Mouse (Mus musculus) mouse trophoblast stem cell (cell line): ENCODE measurements around the gene 2810004N23Rik.

Source experiments
- in situ Hi-C, 2 experiments: fragments of 300-500 bp; cut with MseI, MboI; formaldehyde crosslinking; loops; 2 replicates in 1 of 2; 3 replicates in 1 of 2; pipeline ENCODE4 v1.15.1; 2025

2810004N23Rik gene

GRCm38 (mm10) chr8:124862321-124863162 is at the start of gene 2810004N23Rik, which contains the start of gene Gnpat:
2810004N23Rik (minus strand) TSS chr8:124863120.
Gnpat (plus strand) TSS chr8:124863033.
- in situ Hi-C loops, result no loop called here

DNA sequence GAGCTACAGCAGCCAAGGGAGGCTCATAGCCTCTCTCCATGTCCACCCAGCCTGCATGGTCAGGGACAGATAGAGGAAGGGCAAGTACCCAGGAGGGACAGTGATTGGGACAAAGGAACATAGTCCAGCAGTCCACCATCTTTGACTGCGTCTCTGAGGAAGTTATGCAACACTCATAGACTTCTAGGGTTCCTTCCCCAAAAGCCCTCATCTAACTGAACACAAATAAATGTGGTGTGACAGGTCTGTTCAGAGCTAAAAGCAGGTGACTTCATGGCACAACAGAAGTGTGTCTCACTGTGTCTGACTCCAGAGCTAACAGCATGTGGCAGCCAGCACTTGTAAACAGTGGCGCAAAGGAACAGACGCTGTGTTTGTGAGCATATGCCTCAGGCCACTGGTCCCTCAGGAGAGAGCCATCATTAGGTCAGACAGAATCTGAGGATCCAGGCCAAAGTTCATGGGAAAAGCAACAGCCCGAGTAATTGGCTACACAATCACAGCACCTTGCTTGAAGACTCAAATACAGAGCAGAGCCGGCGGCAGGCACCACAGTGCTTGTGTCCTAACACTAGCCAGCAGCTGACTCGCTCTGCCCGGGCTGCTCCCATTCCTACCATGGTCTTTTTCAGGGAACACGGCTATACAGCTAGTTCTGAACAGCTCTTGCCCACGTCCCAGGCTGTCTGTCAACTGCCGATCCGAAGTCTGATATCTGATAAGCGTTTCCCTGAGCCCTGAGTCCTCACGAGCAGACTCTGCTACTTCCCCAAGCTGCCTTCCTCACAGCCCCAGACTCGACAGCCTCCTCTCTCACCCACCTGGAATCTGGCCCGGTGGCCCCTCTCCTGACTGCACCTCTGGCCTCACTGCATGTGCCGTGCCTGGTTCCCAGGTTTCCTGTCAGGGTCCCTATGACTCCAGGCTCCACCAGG is 49.3 kb upstream of the 2810004N23Rik start:
- in situ Hi-C loops, result no loop called here

DNA sequence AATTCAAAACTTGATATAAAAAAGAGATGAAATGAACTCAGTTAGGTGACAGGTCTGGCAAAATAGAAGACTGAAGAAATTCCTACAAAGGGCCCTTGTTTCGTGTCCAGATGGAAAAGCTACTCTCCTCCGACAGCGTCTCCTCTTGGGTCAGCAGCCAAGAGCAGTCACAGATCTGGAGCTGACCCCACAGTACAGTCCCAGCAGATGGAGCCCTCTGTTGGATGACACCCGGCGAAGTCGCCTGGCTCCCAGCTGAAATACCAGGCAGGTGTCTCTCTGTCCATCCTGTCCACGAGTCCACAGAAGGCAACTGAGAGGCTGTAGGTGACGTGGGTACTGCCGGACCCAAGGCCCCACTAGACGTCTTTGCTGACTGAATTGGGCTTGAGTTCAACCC is 47.4 kb upstream of the 2810004N23Rik start:
- in situ Hi-C loops, result no loop called here

DNA sequence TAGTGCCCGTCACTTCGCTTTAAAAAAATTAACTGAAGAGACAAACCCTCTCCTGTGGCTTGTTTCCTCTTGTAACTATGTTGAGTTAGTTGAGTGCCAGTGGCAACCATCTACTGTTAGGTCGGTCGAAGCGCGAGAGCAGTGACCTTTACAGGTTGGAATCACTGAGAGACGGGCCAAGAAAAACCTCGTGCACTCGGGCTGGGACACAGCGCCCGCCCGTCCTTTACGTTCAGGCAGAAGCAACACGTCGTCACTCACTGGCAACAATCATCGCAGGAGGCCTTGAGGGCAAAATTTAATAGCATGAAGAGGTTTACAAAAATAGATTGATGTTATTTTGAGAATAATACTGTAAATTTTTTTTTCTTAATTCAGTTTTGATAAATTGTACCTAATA is 47.0 kb upstream of the 2810004N23Rik start:
- in situ Hi-C loops, result no loop called here

GRCm38 (mm10) chr8:124905482-124905881 is 42.6 kb upstream of the 2810004N23Rik start:
- in situ Hi-C loops, result no loop called here

DNA sequence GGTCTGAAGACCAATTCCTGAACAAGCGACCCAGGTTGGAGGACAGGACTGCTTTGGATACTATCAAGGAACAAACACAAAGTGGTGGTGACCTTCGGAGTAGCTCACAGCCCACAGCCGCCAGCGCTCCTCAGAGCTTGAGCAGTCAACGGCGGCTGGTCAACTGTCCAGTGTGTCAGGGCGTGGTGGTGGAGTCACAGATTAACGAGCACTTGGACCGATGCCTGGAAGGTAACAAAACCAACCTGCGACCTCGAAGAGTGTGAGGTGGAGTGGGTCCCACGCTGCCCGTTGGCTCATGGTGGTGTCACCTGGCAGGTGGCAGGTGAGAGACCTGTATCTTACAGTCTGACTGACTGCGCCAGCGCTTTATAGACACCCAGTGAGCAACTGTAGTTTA is 40.3 kb upstream of the 2810004N23Rik start:
- in situ Hi-C loops, result no loop called here

DNA sequence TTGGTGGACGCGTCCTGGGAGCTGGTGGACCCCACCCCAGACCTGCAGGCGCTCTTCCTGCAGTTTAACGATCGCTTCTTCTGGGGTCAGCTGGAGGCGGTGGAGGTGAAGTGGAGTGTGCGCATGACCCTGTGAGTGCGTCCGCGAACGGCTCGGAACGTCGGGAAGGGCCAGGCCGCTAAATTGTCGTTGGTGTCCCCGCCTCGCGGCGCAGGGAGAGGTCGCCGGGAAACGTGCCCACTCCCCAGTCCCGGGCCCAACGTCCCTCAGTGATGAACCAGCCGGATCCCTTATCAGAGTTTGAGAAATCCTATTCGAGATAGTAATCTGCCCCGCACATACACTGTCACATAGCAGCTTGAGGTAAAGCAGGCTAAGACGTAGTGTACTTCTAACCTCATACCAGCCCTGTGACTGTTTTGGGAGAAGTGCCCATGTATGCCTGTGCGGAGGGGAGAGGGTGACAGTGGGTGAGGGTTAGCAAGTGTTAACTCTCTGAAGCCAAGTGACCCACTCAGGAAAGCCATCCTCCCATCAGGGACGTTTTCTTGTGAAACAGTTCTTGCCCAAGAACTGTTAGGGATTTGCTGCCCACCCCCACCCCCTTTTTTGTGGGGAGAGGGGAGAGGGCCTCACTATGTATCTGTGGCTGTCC is 35.5 kb upstream of the 2810004N23Rik start:
- in situ Hi-C loops, result loop anchor here in 1 of 2 experiments (10.0 kb wide), 1 partner anchor 136 kb away; no protein-coding TSS in a partner anchor

DNA sequence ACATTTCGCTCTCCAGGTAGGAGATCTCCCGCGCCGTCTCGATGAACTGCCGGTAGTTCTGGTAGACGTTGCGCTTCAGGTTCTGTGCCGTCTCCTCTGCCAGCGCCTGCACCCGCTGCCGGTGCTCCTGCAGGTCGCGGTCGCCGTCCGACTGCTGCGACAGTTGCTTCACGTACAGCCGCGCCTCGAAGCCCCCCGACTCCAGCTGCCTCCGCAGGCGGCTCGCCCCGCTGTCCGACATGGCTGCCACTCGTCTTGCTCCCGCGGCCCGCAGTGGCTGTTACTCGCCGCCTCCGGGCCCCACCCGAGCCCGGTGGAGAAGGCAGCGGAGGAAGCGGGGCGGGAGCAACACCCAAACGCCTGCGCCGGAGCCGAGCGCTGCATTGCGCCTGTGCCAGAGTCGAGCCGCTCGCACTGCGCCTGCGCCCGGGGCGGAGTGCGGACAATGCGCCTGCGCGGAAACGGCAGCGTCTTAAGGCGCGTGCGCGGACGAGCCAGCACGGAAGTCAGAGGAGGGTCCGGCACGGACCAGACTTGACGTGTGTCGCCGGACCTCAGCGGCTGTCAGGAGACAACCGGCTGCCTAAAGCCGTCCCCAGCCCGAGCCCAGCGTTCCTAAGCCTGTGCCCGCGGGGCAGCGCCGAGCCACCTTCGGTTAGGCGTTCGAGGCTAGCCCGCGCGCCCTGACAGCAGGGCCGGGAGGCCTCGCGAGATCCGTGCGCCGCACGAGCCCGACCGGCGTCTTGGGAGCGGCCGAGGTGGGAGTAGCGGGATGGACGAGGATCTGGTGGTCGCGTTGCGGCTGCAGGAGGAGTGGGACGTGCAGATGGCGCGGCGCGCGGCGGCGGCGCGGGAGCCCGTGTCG is 34.7 kb upstream of the 2810004N23Rik start, which contains the start of the genes Exoc8 and Sprtn:
Exoc8 (minus strand) TSS at position 320 of the 865 bp plus-strand sequence.
Sprtn (plus strand) TSS at position 501 of the 865 bp plus-strand sequence.
- in situ Hi-C loops, result loop anchor here in 1 of 2 experiments (10.0 kb wide), 1 partner anchor 137 kb away; no protein-coding TSS in a partner anchor

GRCm38 (mm10) chr8:124896632-124897385 is 33.9 kb upstream of the 2810004N23Rik start:
- in situ Hi-C loops, result loop anchor here in 1 of 2 experiments (10.0 kb wide), 1 partner anchor 138 kb away; no protein-coding TSS in a partner anchor

- in situ Hi-C loops, result loop anchor here in 1 of 2 experiments (10.0 kb wide), 1 partner anchor 139 kb away; no protein-coding TSS in a partner anchor
These were observed 33.2 kb upstream of the 2810004N23Rik start for GRCm38 (mm10) chr8:124896010-124896631.

GRCm38 (mm10) chr8:124892596-124892995 is 29.7 kb upstream of the 2810004N23Rik start:
- in situ Hi-C loops, result loop anchor here in 1 of 2 experiments (10.0 kb wide), 1 partner anchor 142 kb away; no protein-coding TSS in a partner anchor

DNA sequence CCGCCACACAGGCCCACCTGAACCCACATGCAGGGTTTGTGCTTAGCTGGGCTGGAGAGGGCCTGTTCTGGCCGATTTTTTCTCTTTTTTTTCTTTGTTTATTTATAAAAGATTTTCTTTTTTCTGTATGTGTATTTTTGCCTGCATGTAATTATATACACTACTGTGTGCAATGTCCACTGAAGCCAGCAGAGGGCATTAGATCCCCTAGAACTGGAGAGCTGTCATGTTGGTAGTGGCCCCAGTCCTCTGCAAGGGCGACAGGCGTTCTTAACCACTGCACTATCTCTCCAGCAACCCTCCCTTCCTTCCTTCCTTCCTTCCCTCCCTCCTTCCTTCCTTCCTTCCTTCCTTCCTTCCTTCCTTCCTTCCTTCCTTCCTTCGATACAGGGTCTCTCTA is 25.5 kb upstream of the 2810004N23Rik start:
- in situ Hi-C loops, result no loop called here

DNA sequence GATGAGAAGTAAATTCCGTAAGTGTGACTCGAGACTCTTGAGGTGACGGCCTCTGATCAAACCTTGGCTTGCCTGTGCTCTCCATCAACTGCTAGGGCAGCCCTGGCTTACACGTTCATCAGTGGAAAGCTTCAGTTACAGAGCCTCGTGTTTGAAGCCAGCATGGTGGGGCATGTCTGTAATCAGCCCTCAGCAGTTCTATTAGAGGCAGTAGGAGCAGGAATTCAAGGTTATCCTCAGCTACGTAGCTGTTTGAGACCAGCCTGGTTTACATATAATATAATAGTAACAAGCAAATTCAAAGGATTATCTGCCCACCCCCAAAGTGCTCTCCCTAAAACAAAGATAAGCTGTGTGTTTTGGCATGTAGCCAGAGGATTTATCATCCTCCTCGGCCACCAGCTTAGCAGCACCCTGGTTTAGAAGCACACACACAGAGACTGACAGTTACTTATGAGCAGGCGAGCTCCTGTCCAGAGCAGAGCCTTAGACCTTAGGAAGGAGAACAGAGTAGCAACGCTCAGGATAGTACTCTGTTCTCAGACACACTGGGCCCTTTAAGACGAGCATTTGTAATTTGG is 16.1 kb upstream of the 2810004N23Rik start:
- in situ Hi-C loops, result no loop called here

DNA sequence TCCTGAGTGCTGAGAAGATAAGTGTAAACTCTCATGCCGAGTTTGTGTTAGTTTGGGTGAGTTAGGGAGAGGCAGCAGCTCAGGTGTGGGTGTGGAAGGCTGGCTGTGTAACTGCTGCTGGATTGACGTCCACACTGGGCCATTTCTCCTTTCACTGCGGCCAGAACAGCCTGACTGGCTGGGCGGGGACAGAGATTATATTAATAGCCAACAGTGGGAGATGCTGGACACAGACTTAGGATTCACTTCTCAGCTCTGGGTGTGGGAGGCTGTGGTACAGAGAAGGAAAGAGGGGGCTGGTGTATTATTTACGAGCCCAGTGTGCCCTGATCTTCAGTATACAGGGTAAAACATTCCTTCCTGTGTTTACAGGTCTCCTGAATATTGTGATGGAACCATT is 15.2 kb upstream of the 2810004N23Rik start:
- in situ Hi-C loops, result no loop called here

DNA sequence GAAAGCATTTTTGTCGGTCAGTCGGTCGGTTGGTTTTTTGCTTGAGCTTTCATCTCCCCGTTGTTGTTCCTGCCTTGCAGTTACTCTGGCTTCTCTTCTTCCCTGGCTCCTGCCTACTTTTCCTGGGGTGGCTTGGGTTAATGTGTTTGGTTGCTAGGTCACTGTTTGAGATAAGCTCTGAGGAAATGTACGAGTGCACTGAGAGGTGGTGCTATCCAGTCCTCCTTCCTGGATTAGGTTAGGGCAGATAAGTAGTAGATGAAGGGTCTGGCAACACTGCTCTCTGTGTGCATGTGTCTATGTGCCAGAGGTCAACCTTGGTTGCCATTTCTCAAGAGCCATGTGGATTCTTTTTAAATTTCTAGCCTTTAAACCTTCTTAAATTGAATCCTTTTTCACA is 9.8 kb upstream of the 2810004N23Rik start:
- in situ Hi-C loops, result no loop called here

- in situ Hi-C loops, result no loop called here
These were observed 9.2 kb upstream of the 2810004N23Rik start for GRCm38 (mm10) chr8:124872081-124872480.

- in situ Hi-C loops, result no loop called here
These were observed 8.6 kb upstream of the 2810004N23Rik start for GRCm38 (mm10) chr8:124871474-124871873.

GRCm38 (mm10) chr8:124869708-124870107 is 6.8 kb upstream of the 2810004N23Rik start:
- in situ Hi-C loops, result no loop called here

DNA sequence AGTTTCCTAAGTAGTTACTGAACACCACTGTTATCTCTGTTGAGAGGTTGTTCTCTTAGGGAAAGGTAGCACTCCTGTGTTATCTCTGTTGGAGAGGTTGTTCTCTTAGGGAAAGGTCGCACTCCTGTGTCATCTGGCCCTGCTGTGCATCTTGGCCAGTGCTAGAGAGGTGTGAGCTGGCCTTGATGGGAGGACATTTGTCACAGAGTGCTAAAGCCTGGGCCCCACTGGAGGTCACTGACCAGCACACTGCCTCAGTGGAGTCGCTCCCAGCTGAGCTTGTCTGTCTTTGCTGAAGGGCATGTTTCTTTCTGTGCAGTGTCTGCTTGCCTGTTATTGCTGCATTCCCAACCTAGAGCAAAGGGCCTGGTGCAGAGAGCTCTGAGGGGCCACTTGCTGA is 4.2 kb upstream of the 2810004N23Rik start:
- in situ Hi-C loops, result no loop called here
